Mouse (Mus musculus) kidney, adult 2 months (tissue): ENCODE results near the gene Gm47841.

Experiments
- CTCF ChIP-seq: fragments of 200-500 bp; conservative IDR thresholded peaks from 2 replicates; pipeline ENCODE4 v1.5.1; 2011; ENCODE audit warnings: low read depth, mild to moderate bottlenecking, control low read depth, low read length, moderate library complexity, mixed read lengths; ENCODE audit not compliant: insufficient read depth, insufficient read length
- POLR2A ChIP-seq: fragments of 200-500 bp; IDR thresholded peaks from one replicate; pipeline ENCODE4 v1.6.1; 2011; ENCODE audit warnings: low read depth, low read length, control low read depth

DNA sequence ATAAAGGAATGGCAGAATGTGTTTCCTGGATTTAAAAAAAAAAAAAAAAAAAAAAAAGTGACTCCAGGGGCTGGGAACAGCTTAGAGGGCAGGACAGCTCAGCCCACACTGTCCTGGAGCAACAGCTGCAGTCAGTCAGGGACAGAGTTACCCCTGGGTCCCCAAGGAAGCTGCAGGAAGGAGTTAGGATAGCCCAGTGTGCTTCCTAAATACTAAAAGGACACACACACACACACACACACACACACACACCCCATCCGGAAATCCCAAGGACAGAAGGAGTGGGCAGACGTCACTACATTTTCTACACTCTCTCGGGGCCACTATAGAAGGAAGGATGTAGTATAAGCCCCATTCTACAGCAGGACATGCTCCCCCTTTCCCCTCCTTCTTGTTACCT lies 20.8 kb upstream of the Gm47841 start:
- TF ChIP-seq CTCF (no peak), POLR2A (no peak)
